Mouse (Mus musculus): ENCODE measurements around the gene Ebf1. TPM values are rescaled to one million over a fixed set of nuclear protein-coding genes. Genes with fewer than 3 reads are reported as not detected.

Ebf1 gene
- polyA plus RNA-seq, 1 experiment from 2014 or later, result 11.6 TPM

GRCm38 (mm10) chr11:44837592-44837991 lies 220.5 kb downstream of the Ebf1 start:
- Histone ChIP-seq H3K4me2 (no peak overlapping the region), H3K36me3 (ENCODE audit: insufficient read depth) (no peaks in the 10 kb centered on the region), H3K27me3 (ENCODE audit: insufficient read depth, low read length) (peaks cover 14% of the 10 kb centered on the region), H3K4me1 (ENCODE audit: insufficient read depth) (no peaks in the 10 kb centered on the region), H3K9me3 (ENCODE audit: low read depth, low read length) (no peaks in the 10 kb centered on the region), H3K4me3 (ENCODE audit: low read depth, low read length) (no peak overlapping the region), H3K9ac (no peak overlapping the region), H3K27ac (ENCODE audit: low read depth) (no peak overlapping the region)
- WGBS, result 84% methylated on average over 2 of the region's 2 CpGs
- DNase-seq (no peak), ATAC-seq (ENCODE audit: insufficient read depth) (no peak)
- no peak for TF ChIP-seq CTCF (IDR thresholded peaks at IDR 0.05; ENCODE audit: low read depth)

GRCm38 (mm10) chr11:44841127-44842056 lies 224.3 kb downstream of the Ebf1 start:
- Histone ChIP-seq H3K4me3 (ENCODE audit: low read depth, low read length) (no peak overlapping the region), H3K4me2 (no peak overlapping the region), H3K27ac (ENCODE audit: low read depth) (no peak overlapping the region), H3K4me1 (ENCODE audit: insufficient read depth) (no peaks in the 10 kb centered on the region), H3K36me3 (ENCODE audit: insufficient read depth) (no peaks in the 10 kb centered on the region), H3K9me3 (ENCODE audit: low read depth, low read length) (no peaks in the 10 kb centered on the region), H3K9ac (no peak overlapping the region), H3K27me3 (ENCODE audit: insufficient read depth, low read length) (no peaks in the 10 kb centered on the region)
- DNase-seq, result peak; percentile 37
- no peak for ATAC-seq (ENCODE audit: insufficient read depth)
- 30% methylated on average over 14 of the region's 14 CpGs for WGBS
- no peak for TF ChIP-seq CTCF (IDR thresholded peaks at IDR 0.05; ENCODE audit: low read depth)

DNA sequence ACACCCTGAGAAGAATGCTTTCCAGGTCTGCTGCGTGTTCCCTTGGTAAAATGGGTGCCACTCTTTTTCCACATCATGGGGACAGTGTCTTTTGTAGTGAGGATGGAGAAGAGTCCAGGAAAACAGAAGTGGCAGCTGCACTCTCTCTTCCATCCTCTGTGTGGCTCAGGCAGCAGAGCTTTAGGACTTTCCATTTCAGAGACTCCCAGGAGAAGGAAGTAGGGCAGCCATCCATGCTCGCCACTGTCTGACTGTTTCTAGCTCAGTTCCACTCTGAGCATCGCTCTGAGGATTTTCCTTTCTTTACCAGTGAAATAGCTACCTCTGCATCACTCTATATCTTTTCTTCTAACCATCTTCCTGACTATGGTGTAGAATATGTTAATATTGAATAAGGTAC lies 234.8 kb downstream of the Ebf1 start:
- TF ChIP-seq CTCF (IDR thresholded peaks at IDR 0.05; ENCODE audit: low read depth), result no peak
- ATAC-seq (ENCODE audit: insufficient read depth), result no peak
- 76% methylated on average over 3 of the region's 3 CpGs for WGBS

GRCm38 (mm10) chr11:44852921-44853320 lies 235.8 kb downstream of the Ebf1 start:
- Histone ChIP-seq H3K9me3 (ENCODE audit: low read depth, low read length) (no peaks in the 10 kb centered on the region), H3K4me3 (ENCODE audit: low read depth, low read length) (no peak overlapping the region), H3K4me1 (ENCODE audit: insufficient read depth) (no peaks in the 10 kb centered on the region), H3K9ac (no peak overlapping the region), H3K27me3 (ENCODE audit: insufficient read depth, low read length) (no peaks in the 10 kb centered on the region), H3K27ac (ENCODE audit: low read depth) (no peak overlapping the region), H3K4me2 (no peak overlapping the region), H3K36me3 (ENCODE audit: insufficient read depth) (no peaks in the 10 kb centered on the region)
- WGBS, result 84% methylated on average over 10 of the region's 10 CpGs
- DNase-seq (no peak), ATAC-seq (ENCODE audit: insufficient read depth) (no peak)
- TF ChIP-seq CTCF (IDR thresholded peaks at IDR 0.05; ENCODE audit: low read depth), result no peak

More for the DNA sequence above, 234.8 kb downstream of the Ebf1 start:
- Histone ChIP-seq H3K36me3 (ENCODE audit: insufficient read depth) (no peaks in the 10 kb centered on the region), H3K9ac (no peak overlapping the region), H3K9me3 (ENCODE audit: low read depth, low read length) (no peaks in the 10 kb centered on the region), H3K27me3 (ENCODE audit: insufficient read depth, low read length) (no peaks in the 10 kb centered on the region), H3K4me1 (ENCODE audit: insufficient read depth) (no peaks in the 10 kb centered on the region), H3K4me2 (no peak overlapping the region), H3K27ac (ENCODE audit: low read depth) (no peak overlapping the region), H3K4me3 (ENCODE audit: low read depth, low read length) (no peak overlapping the region)
- DNase-seq, result no peak

DNA sequence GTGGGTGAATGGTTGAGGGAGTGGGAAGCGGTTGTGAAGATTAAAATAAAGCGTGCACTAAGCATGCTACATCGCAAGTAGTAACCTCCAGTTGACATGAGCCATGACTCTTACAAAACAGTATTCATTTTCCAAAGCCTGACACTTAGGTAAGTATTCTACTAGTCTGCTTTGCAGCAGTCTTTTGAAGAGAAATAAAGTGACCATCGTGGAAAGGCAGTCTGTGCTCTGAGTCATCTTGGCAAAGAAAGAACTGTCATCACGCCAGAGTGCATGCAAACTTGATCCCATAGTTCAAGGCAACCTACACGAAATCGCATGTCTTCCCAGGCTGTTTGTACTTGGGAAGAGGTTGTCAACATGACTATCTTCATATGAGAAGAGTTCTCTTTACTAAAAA lies 237.4 kb downstream of the Ebf1 start:
- DNase-seq (no peak), ATAC-seq (ENCODE audit: insufficient read depth) (no peak)
- Histone ChIP-seq H3K9me3 (ENCODE audit: low read depth, low read length) (no peaks in the 10 kb centered on the region), H3K4me1 (ENCODE audit: insufficient read depth) (no peaks in the 10 kb centered on the region), H3K27ac (ENCODE audit: low read depth) (no peak overlapping the region), H3K9ac (no peak overlapping the region), H3K4me2 (no peak overlapping the region), H3K27me3 (ENCODE audit: insufficient read depth, low read length) (no peaks in the 10 kb centered on the region), H3K36me3 (ENCODE audit: insufficient read depth) (no peaks in the 10 kb centered on the region), H3K4me3 (ENCODE audit: low read depth, low read length) (no peak overlapping the region)
- no peak for TF ChIP-seq CTCF (IDR thresholded peaks at IDR 0.05; ENCODE audit: low read depth)
- 74% methylated on average over 7 of the region's 7 CpGs for WGBS

- Histone ChIP-seq H3K4me3 (ENCODE audit: low read depth, low read length) (no peak overlapping the region), H3K9me3 (ENCODE audit: low read depth, low read length) (no peaks in the 10 kb centered on the region), H3K36me3 (ENCODE audit: insufficient read depth) (no peaks in the 10 kb centered on the region), H3K4me1 (ENCODE audit: insufficient read depth) (no peaks in the 10 kb centered on the region), H3K27me3 (ENCODE audit: insufficient read depth, low read length) (no peaks in the 10 kb centered on the region), H3K4me2 (no peak overlapping the region), H3K9ac (no peak overlapping the region), H3K27ac (ENCODE audit: low read depth) (no peak overlapping the region)
- ATAC-seq (ENCODE audit: insufficient read depth) (no peak), DNase-seq (no peak)
- no peak for TF ChIP-seq CTCF (IDR thresholded peaks at IDR 0.05; ENCODE audit: low read depth)
- 80% methylated on average over 5 of the region's 5 CpGs for WGBS
Observed at GRCm38 (mm10) chr11:44861108-44861507, 244.0 kb downstream of the Ebf1 start.

DNA sequence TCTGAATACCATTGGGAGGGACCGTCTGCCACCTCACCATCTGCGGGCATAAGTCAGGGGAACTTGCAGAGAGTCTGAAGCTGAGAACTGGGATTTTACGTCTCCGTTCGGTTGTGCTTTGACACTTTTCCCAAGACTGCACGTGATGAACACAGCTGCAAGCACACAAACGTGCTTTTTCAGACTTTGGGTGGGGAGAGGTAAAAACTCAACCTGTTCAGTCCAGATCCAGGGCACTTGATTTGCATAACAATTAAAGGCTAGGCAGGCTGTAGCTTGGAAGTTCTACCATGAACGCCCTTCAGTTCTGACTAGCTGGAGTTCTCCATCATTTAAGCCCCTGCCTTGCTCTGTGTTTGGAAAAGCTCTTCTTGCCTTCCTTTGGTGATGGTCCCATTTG lies 246.8 kb downstream of the Ebf1 start:
- TF ChIP-seq CTCF (IDR thresholded peaks at IDR 0.05; ENCODE audit: low read depth), result no peak
- no peak for DNase-seq
- 57% methylated on average over 8 of the region's 8 CpGs for WGBS
- Histone ChIP-seq H3K4me2 (no peak overlapping the region), H3K4me1 (ENCODE audit: insufficient read depth) (no peaks in the 10 kb centered on the region; the same call in 1 of the 2 replicates), H3K9ac (no peak overlapping the region), H3K4me3 (ENCODE audit: low read depth, low read length) (no peak overlapping the region), H3K27ac (ENCODE audit: low read depth) (no peak overlapping the region), H3K27me3 (ENCODE audit: insufficient read depth, low read length) (no peaks in the 10 kb centered on the region), H3K9me3 (ENCODE audit: low read depth, low read length) (no peaks in the 10 kb centered on the region), H3K36me3 (ENCODE audit: insufficient read depth) (no peaks in the 10 kb centered on the region)
- no peak for ATAC-seq (ENCODE audit: insufficient read depth)
